In genomic region chr3:97942260-97942950, GRCm38 (mm10) we compare ENCODE assay signal across 8 mouse cellular contexts. TPM values are rescaled to one million over a fixed set of nuclear protein-coding genes. Genes with fewer than 3 reads are reported as not detected.
DNase-seq lines count a peak whose midpoint lies in the region; ATAC-seq lines count a peak whose summit lies in the region.

No protein-coding gene starts in this region.

- peak; percentile 44 for ATAC-seq in embryonic facial prominence, embryonic 14.5 days (ENCODE audit: low read depth)

- no peaks in the 10 kb centered on the region for H3K27me3 ChIP-seq in embryonic facial prominence, embryonic 14.5 days (replicated peaks; ENCODE audit: control insufficient read depth, insufficient read depth, low read length)

- intact Hi-C loops in heart, postnatal 10 days (cut with DNase I): no loop called here

- peak overlapping the region; percentile 47 for H3K9ac ChIP-seq in embryonic facial prominence, embryonic 14.5 days (ENCODE audit: low read depth, low read length)

- peak overlapping the region; percentile 81 for H3K27ac ChIP-seq in embryonic facial prominence, embryonic 14.5 days (replicated peaks; ENCODE audit: low read depth, low read length)

- peak; percentile 54 to 57 for DNase-seq in right cerebral cortex, postnatal 10 days (ENCODE audit: low spot score in 2 of 2)
- no peak for DNase-seq in right cerebral cortex, postnatal 36 days (ENCODE audit: low spot score in 2 of 2)
- peak; percentile 78 for DNase-seq in embryonic facial prominence, embryonic 14.5 days (ENCODE audit: low spot score)
- peak; percentile 40 to 63 for DNase-seq in heart, postnatal 10 days
- DNase-seq in kidney, postnatal 4 days: peak; percentile 60 to 76
- peak; percentile 69 for DNase-seq in mesoderm, embryonic 11.5 days (ENCODE audit: low read depth, low spot score)
- DNase-seq in thymus, postnatal 4 days: peak; percentile 58
- no peak for DNase-seq in left cerebral cortex, adult 9 months (ENCODE audit: low spot score in 2 of 2)

- peak overlapping the region; percentile 40 for H3K4me2 ChIP-seq in embryonic facial prominence, embryonic 14.5 days (ENCODE audit: low read depth, low read length)

- no peaks in the 10 kb centered on the region for H3K36me3 ChIP-seq in embryonic facial prominence, embryonic 14.5 days (ENCODE audit: control insufficient read depth, insufficient read depth, low read length)

- 7% methylated on average over 16 of the region's 16 CpGs for WGBS in embryonic facial prominence, embryonic 14.5 days

- H3K9me3 ChIP-seq in embryonic facial prominence, embryonic 14.5 days (ENCODE audit: control insufficient read depth, low read length): no peaks in the 10 kb centered on the region

- peaks cover 63% of the 10 kb centered on the region for H3K4me1 ChIP-seq in embryonic facial prominence, embryonic 14.5 days (ENCODE audit: control insufficient read depth, insufficient read depth, low read length)

- no peak overlapping the region for H3K4me3 ChIP-seq in embryonic facial prominence, embryonic 14.5 days (ENCODE audit: low read depth, low read length)

RNA-seq across cellular contexts. Expression of gene Sec22b, which starts 41.4 kb away (rescaled TPM):
- 187 and 194 TPM in 2 replicates for polyA plus RNA-seq in embryonic facial prominence, embryonic 14.5 days (2014; fragmentation: Nextera tagmentation; extraction: Ambion mirVana)
- total RNA-seq in heart, postnatal 10 days (2021): 10 to 100 TPM; 49.6 to 54.1 TPM

RNA-seq across cellular contexts. Expression of gene Pde4dip, which starts 53.9 kb away (rescaled TPM):
- 48.5 and 64.6 TPM in 2 replicates for polyA plus RNA-seq in embryonic facial prominence, embryonic 14.5 days (2014; fragmentation: Nextera tagmentation; extraction: Ambion mirVana)
- 1,000 to 10,000 TPM; 1,178 to 1,212 TPM for total RNA-seq in heart, postnatal 10 days (2021)

Comparison
In these comparisons a context has a peak if more than half of its experiments do, and no peak if none do; other contexts are left out.
1. DNase-seq: peak in right cerebral cortex, postnatal 10 days (2 of 2), embryonic facial prominence, embryonic 14.5 days (single experiment), heart, postnatal 10 days (2 of 2), kidney, postnatal 4 days (2 of 2), mesoderm, embryonic 11.5 days (single experiment) and thymus, postnatal 4 days (single experiment); none in right cerebral cortex, postnatal 36 days (0 of 2) and left cerebral cortex, adult 9 months (0 of 2).